Mouse (Mus musculus) neural tube, embryonic 11.5 days (tissue): Measurements from ENCODE around the gene Slc38a11. TPM values are rescaled to one million over a fixed set of nuclear protein-coding genes. Genes with fewer than 3 reads are reported as not detected.

Experiments
- ATAC-seq: fragments of 200-750 bp; cut with Nextera tagmentation; 2 replicates; pipeline ENCODE4 v1.8.0; 2017; ENCODE audit warnings: moderate number of reproducible peaks, mild to moderate bottlenecking, moderate TSS enrichment, moderate library complexity; ENCODE audit not compliant: insufficient read depth, low FRiP score, low TSS enrichment
- DNase-seq: peaks from one replicate; pipeline ENCODE4 v3.0.0-alpha.2; 2015; ENCODE audit warnings: low spot score
- H3K27ac ChIP-seq: fragments of 300-500 bp; sonication (generic); 2 replicates; pipeline ENCODE4 v1.5.1; 2014; ENCODE audit warnings: low read depth, mild to moderate bottlenecking, low read length
- H3K27me3 ChIP-seq: fragments of 300-500 bp; sonication (generic); 2 replicates; pipeline ENCODE4 v1.6.1; 2014; ENCODE audit warnings: mild to moderate bottlenecking, low read length, mixed read lengths; ENCODE audit not compliant: control insufficient read depth, insufficient read depth
- H3K36me3 ChIP-seq: fragments of 300-500 bp; sonication (generic); 2 replicates; pipeline ENCODE4 v1.6.1; 2014; ENCODE audit warnings: mild to moderate bottlenecking, low read length, moderate library complexity, mixed read lengths; ENCODE audit not compliant: control insufficient read depth, insufficient read depth
- H3K4me1 ChIP-seq: fragments of 300-500 bp; sonication (generic); 2 replicates; pipeline ENCODE4 v1.6.1; 2014; ENCODE audit warnings: low read length, mixed read lengths; ENCODE audit not compliant: control insufficient read depth, insufficient read depth
- H3K4me2 ChIP-seq: fragments of 300-500 bp; sonication (generic); 2 replicates; pipeline ENCODE4 v1.6.1; 2014; ENCODE audit warnings: low read depth, mild to moderate bottlenecking, moderate library complexity
- H3K4me3 ChIP-seq: fragments of 300-500 bp; sonication (generic); 2 replicates; pipeline ENCODE4 v1.5.1; 2014; ENCODE audit warnings: low read depth, low read length
- H3K9ac ChIP-seq: fragments of 300-500 bp; sonication (generic); 2 replicates; pipeline ENCODE4 v1.6.1; 2014; ENCODE audit warnings: mild to moderate bottlenecking, low read length
- H3K9me3 ChIP-seq: fragments of 300-500 bp; sonication (generic); 2 replicates; pipeline ENCODE4 v1.6.1; 2016; ENCODE audit warnings: low read length; ENCODE audit not compliant: control insufficient read depth
- WGBS: fragments of 180-500 bp; shearing (Covaris S2); extraction: QIAGEN DNeasy Blood & Tissue Kit; methylation state at CpG from one replicate; pipeline ENCODE4 v1.1.7; 2014; 5-methylcytosine and 5-hydroxymethylcytosine counted together
- microRNA-seq: library from miRNA; unstranded; fragments of <30 nt; microRNA quantifications from one replicate; pipeline ENCODE4, GENCODE M21; 2016
- polyA plus RNA-seq: library from polyadenylated mRNA; unstranded; fragments of >200 nt; fragmentation: Nextera tagmentation; extraction: Ambion mirVana; gene quantifications from 2 replicates; pipeline ENCODE4 v1.2.1, GENCODE M21; 2014

The Slc38a11 gene
- polyA plus RNA-seq, 1 experiment from 2014 or later, result 0.28 TPM

- WGBS, result 53% methylated on average over 2 of the region's 2 CpGs
- Histone ChIP-seq H3K4me3 (no peak overlapping the region), H3K36me3 (no peaks in the 10 kb centered on the region), H3K4me2 (no peak overlapping the region), H3K27ac (no peak overlapping the region), H3K9me3 (no peaks in the 10 kb centered on the region), H3K4me1 (no peaks in the 10 kb centered on the region), H3K27me3 (no peaks in the 10 kb centered on the region), H3K9ac (no peak overlapping the region)
- no peak for DNase-seq
- no peak for ATAC-seq
Measured at GRCm38 (mm10) chr2:65273910-65274309, 89.9 kb downstream of the Slc38a11 start.

GRCm38 (mm10) chr2:65268731-65269130 lies 95.1 kb downstream of the Slc38a11 start:
- no peak for DNase-seq
- H3K36me3 ChIP-seq, result no peaks in the 10 kb centered on the region
- H3K4me2 ChIP-seq, result no peak overlapping the region
- H3K27ac ChIP-seq, result no peak overlapping the region
- H3K9ac ChIP-seq, result no peak overlapping the region
- no peaks in the 10 kb centered on the region for H3K27me3 ChIP-seq
- no peak overlapping the region for H3K4me3 ChIP-seq
- WGBS, result 90% methylated on average over 6 of the region's 6 CpGs
- H3K9me3 ChIP-seq, result no peaks in the 10 kb centered on the region
- ATAC-seq, result no peak
- H3K4me1 ChIP-seq, result no peaks in the 10 kb centered on the region

GRCm38 (mm10) chr2:65267834-65268233 lies 96.0 kb downstream of the Slc38a11 start:
- Histone ChIP-seq H3K27ac (no peak overlapping the region), H3K36me3 (no peaks in the 10 kb centered on the region), H3K4me1 (no peaks in the 10 kb centered on the region), H3K9me3 (no peaks in the 10 kb centered on the region), H3K4me3 (no peak overlapping the region), H3K4me2 (no peak overlapping the region), H3K27me3 (no peaks in the 10 kb centered on the region), H3K9ac (no peak overlapping the region)
- ATAC-seq (no peak), DNase-seq (no peak)
- 73% methylated on average over 4 of the region's 4 CpGs for WGBS

- no peak for DNase-seq
- no peak for ATAC-seq
- no peaks in the 10 kb centered on the region for H3K27me3 ChIP-seq
- no peak overlapping the region for H3K9ac ChIP-seq
- no peak overlapping the region for H3K27ac ChIP-seq
- H3K9me3 ChIP-seq, result no peaks in the 10 kb centered on the region
- H3K4me2 ChIP-seq, result no peak overlapping the region
- no peaks in the 10 kb centered on the region for H3K4me1 ChIP-seq
- WGBS, result 87% methylated on average over 5 of the region's 5 CpGs
- H3K4me3 ChIP-seq, result no peak overlapping the region
- H3K36me3 ChIP-seq, result no peaks in the 10 kb centered on the region
Measured at GRCm38 (mm10) chr2:65266576-65267299, 97.1 kb downstream of the Slc38a11 start.

Small RNA genes within 50 kb of the gene (microRNA-seq; reads per million reads assigned to microRNA genes)
- not detected for gene Mir6337

Other genes starting within 250 kb of the Slc38a11 start
- 1.6 and 2.4 TPM in 2 replicates for gene Cobll1, start 124.6 kb downstream of the Slc38a11 start, polyA plus RNA-seq
- 24.0 and 27.4 TPM in 2 replicates for gene Scn3a, start 203.6 kb upstream of the Slc38a11 start, polyA plus RNA-seq